Comparison of ENCODE assay signal across 9 mouse cellular contexts in the genomic region with DNA sequence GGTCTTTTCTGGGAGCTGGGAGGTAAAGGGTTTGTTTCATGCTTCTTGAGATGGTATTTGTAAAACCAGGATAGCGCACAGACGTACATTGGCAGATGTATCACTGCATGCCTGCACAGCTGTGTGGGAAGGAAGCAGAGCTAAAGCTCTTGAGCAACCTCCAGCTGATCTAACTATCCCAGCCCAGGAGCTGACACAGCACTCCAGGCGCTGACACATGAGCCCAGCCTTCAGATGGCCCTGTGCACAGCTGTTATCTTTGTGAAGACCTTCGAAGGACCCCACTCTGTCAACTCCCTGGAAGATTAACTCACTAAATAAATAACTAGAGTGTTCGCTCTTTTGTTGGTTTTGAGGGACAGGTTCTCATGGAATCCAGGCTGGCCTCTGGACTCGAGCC. TPM values are rescaled to one million over a fixed set of nuclear protein-coding genes. Genes with fewer than 3 reads are reported as not detected.
DNase-seq lines count a peak whose midpoint lies in the region; ATAC-seq and TF ChIP-seq lines count a peak whose summit lies in the region.
"Had no signal": no experiment of that assay in that cellular context is flagged by ENCODE, and none has a peak within 500 bp of the region (broad histone marks: within the 10 kb centered on the region; RNA-seq: fewer than 3 reads in every experiment).

No protein-coding gene starts in this region.

- H3K9me3 ChIP-seq in heart, embryonic 10.5 days = no peaks in the 10 kb centered on the region
- H3K9me3 ChIP-seq in limb, embryonic 14.5 days (ENCODE audit: control insufficient read depth, low read length) = no peaks in the 10 kb centered on the region
- H3K9me3 ChIP-seq in stomach, embryonic 16.5 days (replicated peaks; ENCODE audit: control insufficient read depth, low read length) = no peaks in the 10 kb centered on the region
- no peaks in the 10 kb centered on the region for H3K9me3 ChIP-seq in hindbrain, embryonic 16.5 days (ENCODE audit: control insufficient read depth, low read length)
- H3K9me3 ChIP-seq: neural tube, embryonic 13.5 days had no signal

- DNase-seq in ovary, adult 18-20 months (ENCODE audit: low spot score) = peak; percentile 3
- no peak for DNase-seq in ovary, postnatal 14 days (ENCODE audit: low spot score)
- no peak for DNase-seq in heart, embryonic 10.5 days (ENCODE audit: low spot score)
- peak; percentile 34 for DNase-seq in limb, embryonic 14.5 days (ENCODE audit: low spot score)
- no peak for DNase-seq in cerebellum, postnatal 14 days

- WGBS in heart, embryonic 10.5 days = 23% methylated on average over 6 of the region's 6 CpGs
- WGBS in limb, embryonic 14.5 days = 68% methylated on average over 6 of the region's 6 CpGs
- 21% methylated on average over 6 of the region's 6 CpGs for WGBS in stomach, embryonic 16.5 days
- WGBS in hindbrain, embryonic 16.5 days = 70% methylated on average over 6 of the region's 6 CpGs

- no peak for TF ChIP-seq POLR2A in limb, embryonic 14.5 days (IDR thresholded peaks at IDR 0.05; ENCODE audit: borderline replicate concordance, extremely low read depth, insufficient read depth, insufficient read length)

- no peak overlapping the region for H3K4me2 ChIP-seq in limb, embryonic 14.5 days (replicated peaks; ENCODE audit: low read depth, low read length, severe bottlenecking)
- no peak overlapping the region for H3K4me2 ChIP-seq in stomach, embryonic 16.5 days (ENCODE audit: low read depth, low read length)
- no peak overlapping the region for H3K4me2 ChIP-seq in hindbrain, embryonic 16.5 days (ENCODE audit: low read length)
- H3K4me2 ChIP-seq: neural tube, embryonic 13.5 days had no signal

- H3K4me3 ChIP-seq in heart, embryonic 10.5 days = no peak overlapping the region
- no peak overlapping the region for H3K4me3 ChIP-seq in limb, embryonic 14.5 days (replicated peaks; ENCODE audit: low read length)
- no peak overlapping the region for H3K4me3 ChIP-seq in stomach, embryonic 16.5 days (replicated peaks; ENCODE audit: low read length)
- no peak overlapping the region for H3K4me3 ChIP-seq in hindbrain, embryonic 16.5 days (ENCODE audit: low read length)
- H3K4me3 ChIP-seq: neural tube, embryonic 13.5 days had no signal

- no peaks in the 10 kb centered on the region for H3K36me3 ChIP-seq in heart, embryonic 10.5 days
- no peaks in the 10 kb centered on the region for H3K36me3 ChIP-seq in limb, embryonic 14.5 days (ENCODE audit: control insufficient read depth, insufficient read depth, low read length)
- H3K36me3 ChIP-seq in stomach, embryonic 16.5 days (ENCODE audit: control insufficient read depth, insufficient read depth, low read length) = no peaks in the 10 kb centered on the region
- no peaks in the 10 kb centered on the region for H3K36me3 ChIP-seq in hindbrain, embryonic 16.5 days (ENCODE audit: control insufficient read depth, insufficient read depth, low read length)
- H3K36me3 ChIP-seq: neural tube, embryonic 13.5 days had no signal

- H3K27me3 ChIP-seq in heart, embryonic 10.5 days (ENCODE audit: insufficient read depth, poor library complexity, severe bottlenecking) = no peaks in the 10 kb centered on the region
- H3K27me3 ChIP-seq in limb, embryonic 14.5 days (ENCODE audit: control insufficient read depth, insufficient read depth, low read length) = no peaks in the 10 kb centered on the region
- H3K27me3 ChIP-seq in stomach, embryonic 16.5 days (ENCODE audit: control insufficient read depth, insufficient read depth, low read length) = no peaks in the 10 kb centered on the region
- H3K27me3 ChIP-seq in hindbrain, embryonic 16.5 days (replicated peaks; ENCODE audit: control insufficient read depth, insufficient read depth, low read length) = no peaks in the 10 kb centered on the region
- H3K27me3 ChIP-seq: neural tube, embryonic 13.5 days had no signal

- H3K27ac ChIP-seq in heart, embryonic 10.5 days = peak overlapping the region; percentile 56
- H3K27ac ChIP-seq in limb, embryonic 14.5 days (replicated peaks; ENCODE audit: low read depth, low read length) = no peak overlapping the region
- no peak overlapping the region for H3K27ac ChIP-seq in stomach, embryonic 16.5 days (ENCODE audit: low read length)
- H3K27ac ChIP-seq in hindbrain, embryonic 16.5 days (ENCODE audit: low read depth, low read length) = no peak overlapping the region
- H3K27ac ChIP-seq: neural tube, embryonic 13.5 days had no signal

- ATAC-seq in limb, embryonic 14.5 days (ENCODE audit: low FRiP score, low read depth) = peak; percentile 67; the same call in 1 of the 2 replicates
- peak; percentile 77; the same call in 1 of the 2 replicates for ATAC-seq in stomach, embryonic 16.5 days (ENCODE audit: insufficient read depth, low FRiP score)
- no peak for ATAC-seq in activated CD4-positive, CD25-positive, alpha-beta regulatory T cell, adult 4 months
- no peak for ATAC-seq in hindbrain, embryonic 16.5 days

- H3K9ac ChIP-seq in limb, embryonic 14.5 days (ENCODE audit: low read depth, low read length, severe bottlenecking) = no peak overlapping the region
- no peak overlapping the region for H3K9ac ChIP-seq in stomach, embryonic 16.5 days (ENCODE audit: low read length)
- H3K9ac ChIP-seq in hindbrain, embryonic 16.5 days (ENCODE audit: low read depth, low read length) = no peak overlapping the region
- H3K9ac ChIP-seq: neural tube, embryonic 13.5 days had no signal

- H3K4me1 ChIP-seq in heart, embryonic 10.5 days = peaks cover 37% of the 10 kb centered on the region
- 0 out of 2 replicates have a peak, but pooled peaks cover 2% of the 10 kb centered on the region for H3K4me1 ChIP-seq in limb, embryonic 14.5 days (ENCODE audit: control insufficient read depth, insufficient read depth, low read length)
- peaks cover 12% of the 10 kb centered on the region; the same call in 1 of the 2 replicates for H3K4me1 ChIP-seq in stomach, embryonic 16.5 days (ENCODE audit: control insufficient read depth, insufficient read depth, low read length)
- H3K4me1 ChIP-seq in hindbrain, embryonic 16.5 days (ENCODE audit: control insufficient read depth, insufficient read depth, low read depth, low read length) = no peaks in the 10 kb centered on the region
- H3K4me1 ChIP-seq: neural tube, embryonic 13.5 days had no signal

RNA-seq across cellular contexts. Expression of gene S1pr1, which starts 48.4 kb away (rescaled TPM):
- 48.7 and 82.4 TPM in 2 replicates for polyA plus RNA-seq in heart, embryonic 10.5 days (2016; fragmentation: Nextera tagmentation; extraction: Ambion mirVana)
- polyA plus RNA-seq in limb, embryonic 14.5 days (2012; rRNA removed) = 20.5 and 24.6 TPM in 2 replicates
- 18.5 and 22.0 TPM in 2 replicates for polyA plus RNA-seq in limb, embryonic 14.5 days (2014; fragmentation: Nextera tagmentation; extraction: Ambion mirVana)
- polyA plus RNA-seq in stomach, embryonic 16.5 days (2015; fragmentation: Nextera tagmentation; extraction: Ambion mirVana) = 17.3 and 18.8 TPM in 2 replicates
- 100 to 1,000 TPM; 192 to 215 TPM for polyA plus RNA-seq in activated CD4-positive, CD25-positive, alpha-beta regulatory T cell, adult 4 months (2017; shearing (Covaris generic))
- 37.6 and 39.9 TPM in 2 replicates for polyA plus RNA-seq in hindbrain, embryonic 16.5 days (2015; fragmentation: Nextera tagmentation; extraction: Ambion mirVana)

Comparison
In these comparisons a context has a peak if more than half of its experiments do, and no peak if none do; other contexts are left out.
1. DNase-seq: peak in ovary, adult 18-20 months (single experiment) and limb, embryonic 14.5 days (single experiment); none in ovary, postnatal 14 days (single experiment), heart, embryonic 10.5 days (single experiment) and cerebellum, postnatal 14 days (0 of 2).
2. ATAC-seq: peak in limb, embryonic 14.5 days (single experiment) and stomach, embryonic 16.5 days (single experiment); none in activated CD4-positive, CD25-positive, alpha-beta regulatory T cell, adult 4 months (single experiment) and hindbrain, embryonic 16.5 days (single experiment).